9 mouse cellular contexts compared by ENCODE assay signal in the genomic region with DNA sequence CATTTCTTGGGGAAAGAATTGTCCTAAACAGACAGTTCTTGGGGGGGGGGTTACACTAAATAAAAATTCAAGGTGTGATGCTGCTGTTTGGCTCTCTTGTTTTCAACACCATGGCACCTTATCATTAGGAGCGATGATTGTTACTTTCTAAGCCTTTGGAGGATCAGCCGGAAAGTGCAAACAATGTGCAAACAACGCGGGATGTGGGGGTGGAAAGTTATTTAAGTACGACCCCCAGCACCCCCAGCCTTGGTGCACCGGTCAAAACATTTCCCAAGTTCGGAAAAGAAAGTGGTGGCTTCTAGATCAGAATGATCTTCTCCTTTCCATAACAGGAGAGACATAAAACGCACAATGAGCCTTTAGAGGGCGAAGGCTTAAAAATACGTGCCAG. TPM values are rescaled to one million over a fixed set of nuclear protein-coding genes. Genes with fewer than 3 reads are reported as not detected.
DNase-seq lines count a peak whose midpoint lies in the region; ATAC-seq and TF ChIP-seq lines count a peak whose summit lies in the region.
"Had no signal": no experiment of that assay in that cellular context is flagged by ENCODE, and none has a peak within 500 bp of the region (broad histone marks: within the 10 kb centered on the region; RNA-seq: fewer than 3 reads in every experiment).

No protein-coding gene starts in this region.

- H3K4me1 ChIP-seq in kidney, postnatal 0 days (replicated peaks; ENCODE audit: insufficient read depth, low read length): no peaks in the 10 kb centered on the region; the same call in 1 of the 2 replicates
- H3K4me1 ChIP-seq in embryonic facial prominence, embryonic 14.5 days (ENCODE audit: control insufficient read depth, insufficient read depth, low read length): peaks cover 10% of the 10 kb centered on the region
- peaks cover 9% of the 10 kb centered on the region; the same call in 1 of the 2 replicates for H3K4me1 ChIP-seq in hindbrain, postnatal 0 days (ENCODE audit: insufficient read depth, low read length)
- peaks cover 12% of the 10 kb centered on the region; the same call in 1 of the 2 replicates for H3K4me1 ChIP-seq in midbrain, postnatal 0 days (ENCODE audit: insufficient read depth, low read length)

- H3K27me3 ChIP-seq in kidney, postnatal 0 days (ENCODE audit: insufficient read depth, low read length): no peaks in the 10 kb centered on the region
- H3K27me3 ChIP-seq in embryonic facial prominence, embryonic 14.5 days (replicated peaks; ENCODE audit: control insufficient read depth, insufficient read depth, low read length): no peaks in the 10 kb centered on the region
- H3K27me3 ChIP-seq in hindbrain, postnatal 0 days (ENCODE audit: insufficient read depth, low read length): no peaks in the 10 kb centered on the region
- no peaks in the 10 kb centered on the region for H3K27me3 ChIP-seq in midbrain, postnatal 0 days (ENCODE audit: insufficient read depth, low read length)
- H3K27me3 ChIP-seq: Patski had no signal

- H3K9me3 ChIP-seq in kidney, postnatal 0 days (replicated peaks; ENCODE audit: low read length): no peaks in the 10 kb centered on the region
- H3K9me3 ChIP-seq in embryonic facial prominence, embryonic 14.5 days (ENCODE audit: control insufficient read depth, low read length): no peaks in the 10 kb centered on the region
- no peaks in the 10 kb centered on the region for H3K9me3 ChIP-seq in hindbrain, postnatal 0 days (ENCODE audit: low read length)
- no peaks in the 10 kb centered on the region for H3K9me3 ChIP-seq in midbrain, postnatal 0 days (ENCODE audit: low read length)

- ATAC-seq in kidney, postnatal 0 days (replicated peaks; ENCODE audit: low FRiP score, low read depth): no peak
- ATAC-seq in embryonic facial prominence, embryonic 14.5 days (ENCODE audit: low read depth): no peak
- no peak for ATAC-seq in hindbrain, postnatal 0 days
- ATAC-seq in midbrain, postnatal 0 days (ENCODE audit: low FRiP score): no peak
- ATAC-seq in erythroid progenitor cell, adult 5-6 weeks (replicated peaks; ENCODE audit: low FRiP score, poor library complexity, severe bottlenecking): no peak

- H3K4me2 ChIP-seq in kidney, postnatal 0 days (ENCODE audit: low read length): peak overlapping the region; percentile 96
- H3K4me2 ChIP-seq in embryonic facial prominence, embryonic 14.5 days (ENCODE audit: low read depth, low read length): peak overlapping the region; percentile 69
- peak overlapping the region; percentile 76 for H3K4me2 ChIP-seq in hindbrain, postnatal 0 days (ENCODE audit: low read depth, low read length)
- peak overlapping the region; percentile 88 for H3K4me2 ChIP-seq in midbrain, postnatal 0 days (ENCODE audit: low read depth, low read length, poor library complexity, severe bottlenecking)

- no peak for DNase-seq in kidney, postnatal 0 days (ENCODE audit: low spot score)
- no peak for DNase-seq in kidney, postnatal 14 days
- no peak for DNase-seq in embryonic facial prominence, embryonic 14.5 days (ENCODE audit: low spot score)
- DNase-seq in hindbrain, postnatal 0 days (ENCODE audit: low spot score): no peak
- DNase-seq in midbrain, postnatal 0 days (ENCODE audit: low spot score): no peak
- no peak for DNase-seq in B cell, adult 2 months
- no peak for DNase-seq in cerebellum, adult 8-10 months

- no peak for TF ChIP-seq CTCF in kidney, postnatal 0 days (IDR thresholded peaks at IDR 0.05; ENCODE audit: low read depth)
- TF ChIP-seq CTCF in hindbrain, postnatal 0 days (IDR thresholded peaks at IDR 0.05; ENCODE audit: low read depth): no peak
- TF ChIP-seq CTCF in midbrain, postnatal 0 days (IDR thresholded peaks at IDR 0.05): no peak

- peak overlapping the region; percentile 80; the same call in 1 of the 2 replicates for H3K9ac ChIP-seq in kidney, postnatal 0 days (ENCODE audit: low read depth, low read length)
- H3K9ac ChIP-seq in embryonic facial prominence, embryonic 14.5 days (ENCODE audit: low read depth, low read length): peak overlapping the region; percentile 86
- peak overlapping the region; percentile 85 for H3K9ac ChIP-seq in hindbrain, postnatal 0 days (replicated peaks; ENCODE audit: low read length)
- peak overlapping the region; percentile 73; the same call in 1 of the 2 replicates for H3K9ac ChIP-seq in midbrain, postnatal 0 days (replicated peaks; ENCODE audit: low read length, poor library complexity, severe bottlenecking)

- WGBS in kidney, postnatal 0 days: under 1% methylated on average over 10 of the region's 10 CpGs
- under 1% methylated on average over 10 of the region's 10 CpGs for WGBS in embryonic facial prominence, embryonic 14.5 days
- 0% methylated on average over 10 of the region's 10 CpGs for WGBS in hindbrain, postnatal 0 days
- WGBS in midbrain, postnatal 0 days: 1% methylated on average over 10 of the region's 10 CpGs

- H3K4me3 ChIP-seq in kidney, postnatal 0 days (replicated peaks; ENCODE audit: low read depth, low read length): peak overlapping the region; percentile 78
- H3K4me3 ChIP-seq in embryonic facial prominence, embryonic 14.5 days (ENCODE audit: low read depth, low read length): peak overlapping the region; percentile 67
- H3K4me3 ChIP-seq in hindbrain, postnatal 0 days (ENCODE audit: low read length): peak overlapping the region; percentile 79
- peak overlapping the region; percentile 63 for H3K4me3 ChIP-seq in midbrain, postnatal 0 days (ENCODE audit: low read depth, low read length)

- no peaks in the 10 kb centered on the region for H3K36me3 ChIP-seq in kidney, postnatal 0 days (ENCODE audit: insufficient read depth, low read length)
- no peaks in the 10 kb centered on the region for H3K36me3 ChIP-seq in embryonic facial prominence, embryonic 14.5 days (ENCODE audit: control insufficient read depth, insufficient read depth, low read length)
- no peaks in the 10 kb centered on the region for H3K36me3 ChIP-seq in hindbrain, postnatal 0 days (ENCODE audit: insufficient read depth, low read length)
- H3K36me3 ChIP-seq in midbrain, postnatal 0 days (ENCODE audit: insufficient read depth, low read length): no peaks in the 10 kb centered on the region

- peak overlapping the region; percentile 94 for H3K27ac ChIP-seq in kidney, postnatal 0 days
- peak overlapping the region; percentile 91 for H3K27ac ChIP-seq in embryonic facial prominence, embryonic 14.5 days (replicated peaks; ENCODE audit: low read depth, low read length)
- peak overlapping the region; percentile 98 for H3K27ac ChIP-seq in hindbrain, postnatal 0 days
- H3K27ac ChIP-seq in midbrain, postnatal 0 days (ENCODE audit: low read depth, low read length): peak overlapping the region; percentile 95

RNA-seq across cellular contexts. Expression of gene Zfp462, which starts 1.8 kb away (rescaled TPM):
- polyA plus RNA-seq in kidney, postnatal 0 days (2015; fragmentation: Nextera tagmentation; extraction: Ambion mirVana): 2.6 and 2.9 TPM in 2 replicates
- polyA plus RNA-seq in embryonic facial prominence, embryonic 14.5 days (2014; fragmentation: Nextera tagmentation; extraction: Ambion mirVana): 3.0 and 6.7 TPM in 2 replicates
- total RNA-seq in hindbrain, postnatal 0 days (2014; rRNA removed): 39.4 and 76.7 TPM in 2 replicates
- polyA plus RNA-seq in hindbrain, postnatal 0 days (2015; fragmentation: Nextera tagmentation; extraction: Ambion mirVana): 5.5 and 6.5 TPM in 2 replicates
- 51.5 and 55.2 TPM in 2 replicates for total RNA-seq in midbrain, postnatal 0 days (2014; rRNA removed)
- 6.2 and 9.1 TPM in 2 replicates for polyA plus RNA-seq in midbrain, postnatal 0 days (2015; fragmentation: Nextera tagmentation; extraction: Ambion mirVana)
- not detected in 2 replicates for total RNA-seq in erythroid progenitor cell, adult 5-6 weeks (2015; ENCODE audit: low replicate concordance)
- total RNA-seq in erythroid progenitor cell, adult 5-6 weeks (2017; ENCODE audit: low replicate concordance): not detected in 2 replicates
